Mouse (Mus musculus) heart, postnatal 0 days (tissue): Measurements from ENCODE around the gene Ugt1a6a.

Experiments
- CTCF ChIP-seq: IDR thresholded peaks from 2 replicates; pipeline ENCODE4 v1.5.1; 2016; ENCODE audit warnings: antibody characterized with exemption, control low read depth, low read depth
- EP300 ChIP-seq: IDR thresholded peaks from 2 replicates; pipeline ENCODE4 v1.6.1; 2016; ENCODE audit warnings: antibody characterized with exemption, low read depth

GRCm38 (mm10) chr1:88250023-88250422 is 115.4 kb downstream of the Ugt1a6a start:
- no peak for TF ChIP-seq CTCF
- TF ChIP-seq EP300 = no peak
